Mouse (Mus musculus) thymus, postnatal 0 days (tissue): ENCODE data around the gene Fam76b. TPM values are rescaled to one million over a fixed set of nuclear protein-coding genes. Genes with fewer than 3 reads are reported as not detected.
A peak's percentile ranks its signal among the peaks of the same experiment; 100 is the strongest.

Experiments
- DNase-seq: peaks from one replicate; pipeline ENCODE4 v3.0.0-alpha.2; 2015; ENCODE audit warnings: low spot score
- polyA plus RNA-seq: library from polyadenylated mRNA; unstranded; fragments of >200 nt; fragmentation: Nextera tagmentation; extraction: Ambion mirVana; gene quantifications from 2 replicates; pipeline ENCODE4 v1.2.1, GENCODE M21; 2015

The Fam76b gene
- polyA plus RNA-seq, 1 experiment from 2014 or later = 29.6 TPM

DNA sequence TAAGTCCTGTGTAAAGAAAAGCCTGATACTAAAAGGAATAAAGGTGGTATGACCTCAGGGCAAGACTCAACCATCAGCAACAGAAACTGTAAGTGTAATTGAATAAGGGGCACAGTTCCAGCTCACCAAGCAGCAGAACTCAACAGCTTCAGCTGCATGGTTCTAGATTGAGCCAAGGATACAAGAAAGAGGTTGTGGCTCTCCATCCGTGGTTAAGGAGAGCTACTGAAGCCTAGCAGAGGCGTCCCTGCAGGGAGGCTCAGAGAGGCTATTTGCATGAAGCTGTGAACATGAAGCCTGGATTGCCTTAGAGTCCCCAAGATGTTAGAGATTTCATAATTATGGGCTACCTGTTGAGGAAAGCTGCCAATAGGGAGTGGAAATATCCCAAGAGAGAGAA lies 40.1 kb downstream of the Fam76b start:
- no peak for DNase-seq

DNA sequence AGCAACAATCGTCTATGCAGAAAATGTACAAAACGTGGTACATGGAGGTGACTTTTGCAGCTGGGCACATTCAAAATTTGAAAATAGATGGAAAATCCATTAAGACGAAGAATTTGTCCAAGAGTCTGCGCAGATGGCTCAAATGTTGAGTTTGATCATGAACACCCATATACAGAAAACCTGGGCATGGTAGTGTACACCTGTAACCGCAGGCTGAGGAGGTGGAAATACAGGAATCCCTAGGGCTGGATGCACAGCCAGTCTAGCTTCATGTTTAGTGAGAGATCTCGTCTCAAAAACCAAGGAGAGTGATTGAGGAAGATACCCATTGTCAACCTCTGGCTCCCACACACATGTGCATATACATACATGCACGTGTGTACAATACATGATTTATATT lies 44.1 kb downstream of the Fam76b start:
- no peak for DNase-seq

DNA sequence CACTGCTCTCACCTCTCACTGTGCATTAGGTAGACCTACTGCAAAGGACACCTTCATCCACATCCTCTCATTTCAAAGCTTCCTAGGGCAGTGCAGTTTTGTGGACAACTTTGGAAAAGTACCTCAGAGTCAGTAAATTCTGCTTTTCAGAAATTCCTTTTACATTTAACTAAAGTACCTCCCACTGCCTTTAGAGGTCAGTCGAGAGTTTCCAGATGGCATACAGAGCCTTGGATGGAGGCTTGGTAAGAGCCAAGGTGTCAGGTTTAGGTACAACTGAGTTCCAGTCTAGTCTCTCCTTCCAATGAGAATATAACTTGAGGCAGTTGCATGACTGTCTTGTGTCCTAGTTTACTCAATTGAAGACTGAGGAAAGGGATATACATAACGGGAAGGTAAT lies 46.8 kb downstream of the Fam76b start:
- peak; percentile 22 for DNase-seq

DNA sequence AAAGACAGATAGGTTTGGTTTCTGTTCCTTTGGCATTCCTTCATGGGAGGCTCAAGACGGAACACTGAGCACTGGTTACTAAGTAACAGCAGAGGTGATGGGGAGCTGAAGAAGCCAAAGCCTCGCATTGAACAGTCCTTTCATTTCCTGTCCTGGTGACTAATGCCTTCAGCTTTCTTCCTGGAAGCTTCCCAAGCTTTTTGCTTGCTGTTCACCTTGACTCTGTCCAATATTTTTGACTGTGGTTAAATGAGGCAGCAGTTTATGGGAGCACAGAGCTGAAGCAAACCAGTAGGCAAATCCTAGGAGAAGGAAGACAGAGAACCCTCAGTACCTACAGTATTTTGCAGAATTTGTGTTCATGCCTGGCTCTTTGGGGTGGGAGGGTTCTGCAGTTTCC lies 47.8 kb downstream of the Fam76b start:
- no peak for DNase-seq

DNA sequence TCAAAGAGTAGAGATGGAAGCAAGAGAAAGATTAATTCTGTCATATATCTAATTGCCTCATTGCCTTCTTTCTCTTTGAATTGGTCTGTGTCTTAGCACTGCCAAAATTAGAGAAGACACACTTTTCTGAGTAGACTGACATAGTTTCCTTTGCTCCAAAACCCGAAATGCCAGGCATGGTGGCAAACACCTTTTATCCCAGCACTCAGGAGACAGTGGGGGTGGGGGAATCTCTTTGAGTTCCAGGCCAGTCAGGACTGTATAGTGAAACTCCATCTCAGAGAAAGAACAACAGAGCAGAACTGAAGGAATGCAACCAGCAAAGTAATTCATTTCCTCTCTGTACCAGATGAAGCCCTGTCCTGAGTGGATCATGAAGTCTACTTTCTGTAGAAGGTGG lies 53.2 kb downstream of the Fam76b start:
- no peak for DNase-seq

DNA sequence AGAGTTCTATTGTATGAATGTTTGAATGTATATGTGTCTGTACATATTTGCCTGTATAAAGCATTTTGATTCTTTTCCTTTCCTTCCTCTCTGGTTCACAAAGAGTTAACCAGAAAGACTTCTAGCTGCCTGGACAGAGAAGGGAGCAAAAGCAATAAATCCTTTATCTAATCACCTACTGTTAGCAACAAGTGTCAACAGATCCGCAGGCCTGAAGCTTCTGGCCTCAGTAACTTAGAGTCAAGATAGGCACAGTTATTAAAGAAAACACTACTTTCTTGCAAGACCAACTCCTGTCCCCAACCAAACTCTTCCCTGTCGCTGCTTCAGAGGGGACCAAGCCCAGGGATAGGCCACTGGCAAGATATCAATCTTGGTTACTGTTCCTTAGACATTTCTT lies 55.0 kb downstream of the Fam76b start:
- DNase-seq = no peak

DNA sequence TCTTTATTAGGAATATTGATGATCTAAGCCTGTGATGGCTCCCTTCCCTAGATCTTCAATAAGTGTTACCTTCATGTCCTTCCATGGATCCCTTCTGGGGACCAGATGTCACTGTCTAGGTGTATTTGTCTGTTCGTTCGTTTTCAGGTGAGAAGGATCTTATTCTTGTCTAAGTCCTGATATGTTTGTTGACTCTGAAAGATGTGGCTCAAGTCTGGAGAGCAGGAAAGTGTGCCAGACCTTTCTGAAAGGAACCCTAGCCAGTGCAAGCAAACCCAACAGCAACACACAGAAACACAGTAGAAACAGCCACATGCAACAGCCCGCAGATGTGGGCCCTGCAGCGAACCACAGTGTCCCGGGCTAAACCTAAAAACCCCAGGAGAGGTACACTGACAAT lies 61.5 kb downstream of the Fam76b start:
- no peak for DNase-seq

DNA sequence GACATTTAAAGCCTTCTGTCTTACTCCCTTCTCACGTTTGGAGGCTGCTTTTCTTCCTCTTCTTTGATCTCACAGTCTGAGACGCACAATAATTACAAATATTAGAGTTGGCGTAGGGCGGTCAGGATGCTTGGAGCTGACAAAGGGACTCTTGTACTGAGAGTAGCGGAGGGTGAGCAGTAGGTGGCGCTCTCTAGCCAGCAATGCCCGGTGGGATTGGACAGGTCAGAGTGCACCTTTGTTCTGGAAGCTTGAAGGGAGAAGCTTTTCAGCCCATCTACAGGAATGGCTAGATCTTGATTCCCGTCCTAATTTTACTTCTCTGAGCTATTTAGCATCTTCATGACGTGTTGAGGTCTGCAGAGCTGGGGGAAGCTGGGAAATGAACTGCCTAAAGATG lies 62.1 kb downstream of the Fam76b start:
- DNase-seq = peak; percentile 36

DNA sequence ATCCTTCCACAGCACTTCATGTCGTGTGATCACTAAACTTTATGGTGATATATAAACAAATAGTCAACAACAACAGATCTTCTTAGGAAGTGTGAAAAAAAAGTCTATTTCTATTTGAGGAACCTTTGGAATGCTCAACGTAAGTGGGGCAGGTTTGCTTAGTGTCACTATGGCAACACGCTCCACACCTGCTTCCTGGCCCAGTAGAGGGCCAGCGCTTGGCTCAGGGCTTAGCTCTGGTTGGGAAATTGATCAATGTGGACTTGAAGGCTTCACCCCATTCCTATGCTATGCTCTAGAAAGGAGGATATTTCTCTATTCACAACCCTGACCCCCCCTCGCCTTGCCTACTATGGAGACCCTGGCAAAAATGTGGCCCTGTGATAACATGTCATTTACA lies 62.7 kb downstream of the Fam76b start:
- no peak for DNase-seq

DNA sequence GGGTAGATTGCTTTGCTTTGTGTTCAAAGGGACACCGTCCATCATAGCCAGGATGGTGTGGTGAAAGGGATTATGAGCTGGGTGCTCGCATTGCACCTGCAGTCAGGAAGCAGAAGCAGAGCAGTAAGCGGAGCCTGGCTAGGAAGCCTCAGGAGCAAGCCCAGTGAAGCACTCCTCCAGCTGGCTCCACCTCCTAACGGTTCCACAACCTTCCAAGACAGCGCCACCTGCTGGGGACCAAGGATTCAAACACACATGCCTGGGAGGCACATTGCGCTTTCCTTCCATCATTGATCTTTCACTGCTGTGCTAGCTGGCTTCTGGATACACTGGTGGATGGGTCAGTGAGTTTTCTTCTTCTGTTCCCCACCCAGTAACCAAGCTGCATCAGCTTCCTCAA lies 64.4 kb downstream of the Fam76b start:
- no peak for DNase-seq

DNA sequence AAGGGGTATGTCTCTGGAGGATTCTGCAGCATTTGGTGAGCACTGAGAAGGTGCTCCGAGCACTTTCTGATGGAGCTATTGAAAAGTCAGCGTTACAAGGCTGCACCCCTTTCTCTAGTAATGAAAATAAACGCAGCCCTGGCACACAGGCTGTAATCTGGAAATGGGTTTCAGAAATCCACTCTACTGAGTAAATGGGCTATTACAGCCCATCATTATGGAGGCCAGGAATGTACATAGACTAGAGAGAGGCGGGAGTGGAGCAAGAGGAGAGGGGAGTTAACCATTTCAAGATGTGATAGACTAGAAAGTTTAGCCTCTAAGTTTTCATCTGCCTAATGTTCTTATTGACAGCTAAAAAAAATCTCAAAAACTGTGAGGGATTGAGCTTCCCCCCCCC lies 65.5 kb downstream of the Fam76b start:
- no peak for DNase-seq

DNA sequence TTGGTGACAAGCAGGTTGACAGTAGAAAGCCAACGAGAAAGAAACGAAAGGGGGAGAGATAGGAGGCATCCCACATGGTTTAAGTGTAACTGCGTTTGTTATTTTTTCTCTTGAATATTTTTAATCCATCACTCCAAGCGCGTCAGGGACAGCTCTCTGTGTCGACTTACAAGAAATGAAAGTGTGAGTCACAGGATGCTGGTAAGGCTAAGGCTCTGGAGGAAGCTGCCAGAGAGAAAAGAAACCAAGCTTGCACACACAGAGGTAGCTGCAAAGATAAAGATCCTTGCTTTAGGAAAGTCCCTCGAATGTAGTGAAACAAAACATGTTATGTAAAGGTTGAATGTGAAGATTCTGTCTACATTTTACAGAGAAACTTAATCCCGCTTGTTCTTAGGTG lies 67.0 kb downstream of the Fam76b start:
- DNase-seq = no peak

DNA sequence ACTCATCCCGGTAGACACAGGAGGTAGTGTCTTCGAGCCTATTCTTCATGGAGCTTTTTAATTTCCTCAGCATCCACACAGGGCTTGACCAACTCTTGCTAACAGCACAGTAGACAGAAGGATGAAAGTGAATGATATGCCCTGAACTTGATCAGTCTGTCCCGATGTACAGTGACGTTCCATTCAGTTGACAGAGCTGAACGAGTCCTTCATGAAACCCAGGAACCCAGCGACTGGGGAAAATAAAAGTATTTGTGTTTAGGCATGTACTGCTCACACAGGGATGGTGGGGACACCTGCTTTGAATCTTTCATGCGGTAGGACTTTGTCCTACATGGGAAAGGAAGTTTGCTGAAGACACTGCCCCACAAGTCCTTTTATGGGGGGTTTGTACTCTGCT lies 67.4 kb downstream of the Fam76b start:
- DNase-seq = no peak

DNA sequence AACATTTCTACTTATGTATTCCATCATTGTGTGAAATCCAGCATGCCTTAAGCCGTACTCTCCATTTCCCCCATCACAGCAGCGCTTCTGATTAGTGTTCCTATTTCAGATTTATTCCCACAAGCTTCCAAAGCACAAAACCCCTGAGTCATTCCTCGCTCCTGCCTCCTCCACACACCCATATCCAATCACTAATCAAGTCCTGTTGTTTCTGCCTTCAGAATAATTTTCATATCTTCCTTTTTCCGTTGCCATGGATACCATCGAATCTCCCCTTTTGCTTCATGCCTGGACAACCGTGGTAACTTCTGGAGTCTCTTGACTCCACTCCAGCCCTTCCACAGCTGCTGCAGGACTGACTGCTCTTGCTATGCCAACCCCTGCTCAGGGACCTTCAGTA lies 68.5 kb downstream of the Fam76b start:
- DNase-seq = no peak

DNA sequence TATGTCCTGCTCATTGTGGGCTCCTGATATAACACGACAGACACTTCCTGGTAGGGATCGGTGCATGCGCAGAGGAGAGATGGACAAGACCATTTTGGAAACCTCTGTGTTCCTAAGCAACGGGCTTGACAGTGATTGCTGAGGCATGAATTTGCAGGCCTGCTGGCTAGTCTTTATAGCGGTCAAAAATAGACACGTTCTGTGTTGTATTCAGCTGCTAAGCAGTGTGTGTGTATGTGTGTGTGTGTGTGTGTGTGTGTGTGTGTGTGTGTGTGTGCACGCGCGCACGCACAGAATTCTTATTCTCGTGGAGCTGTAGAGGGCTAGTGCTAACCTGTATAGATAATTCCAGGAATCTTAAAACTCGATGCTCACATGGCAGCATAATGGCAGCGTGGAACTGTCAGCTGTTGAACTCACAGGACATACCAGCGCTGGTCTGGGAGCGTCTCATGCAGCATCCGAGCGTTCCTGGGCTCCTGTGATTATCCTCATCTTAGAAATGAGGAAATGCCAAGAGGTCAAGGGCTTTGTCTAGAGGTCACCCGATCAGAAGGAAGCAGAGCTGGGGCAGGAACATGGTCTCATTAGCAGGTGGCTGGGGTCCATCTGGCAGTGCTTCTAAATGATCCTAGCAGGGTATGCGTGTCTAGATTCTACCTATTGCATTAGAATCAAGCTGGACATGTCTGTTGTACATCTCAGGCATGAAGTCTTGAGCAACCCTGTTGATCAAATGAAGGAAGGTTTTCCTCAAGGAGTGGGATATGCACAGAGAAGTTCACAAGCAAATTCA lies 71.2 kb downstream of the Fam76b start:
- DNase-seq = no peak

DNA sequence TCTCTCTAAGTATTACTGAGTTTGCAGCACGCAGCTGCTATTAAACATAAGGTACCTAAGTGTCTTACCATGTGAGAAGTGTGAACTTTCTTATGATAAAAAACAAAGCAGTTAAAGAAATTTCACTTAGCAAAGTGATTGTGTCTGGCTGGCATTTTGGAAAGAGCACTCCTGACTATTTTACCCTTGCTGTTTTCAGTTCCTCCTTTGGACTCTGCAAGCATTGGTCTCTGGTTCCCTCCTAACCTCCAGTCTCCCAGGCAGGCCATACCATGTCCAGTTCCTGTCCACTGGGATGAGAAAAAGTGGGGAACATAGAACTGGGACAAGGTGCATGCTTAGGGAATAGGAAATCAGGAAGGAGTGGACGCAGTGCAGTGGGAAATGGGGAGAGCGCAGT lies 74.5 kb downstream of the Fam76b start:
- no peak for DNase-seq

DNA sequence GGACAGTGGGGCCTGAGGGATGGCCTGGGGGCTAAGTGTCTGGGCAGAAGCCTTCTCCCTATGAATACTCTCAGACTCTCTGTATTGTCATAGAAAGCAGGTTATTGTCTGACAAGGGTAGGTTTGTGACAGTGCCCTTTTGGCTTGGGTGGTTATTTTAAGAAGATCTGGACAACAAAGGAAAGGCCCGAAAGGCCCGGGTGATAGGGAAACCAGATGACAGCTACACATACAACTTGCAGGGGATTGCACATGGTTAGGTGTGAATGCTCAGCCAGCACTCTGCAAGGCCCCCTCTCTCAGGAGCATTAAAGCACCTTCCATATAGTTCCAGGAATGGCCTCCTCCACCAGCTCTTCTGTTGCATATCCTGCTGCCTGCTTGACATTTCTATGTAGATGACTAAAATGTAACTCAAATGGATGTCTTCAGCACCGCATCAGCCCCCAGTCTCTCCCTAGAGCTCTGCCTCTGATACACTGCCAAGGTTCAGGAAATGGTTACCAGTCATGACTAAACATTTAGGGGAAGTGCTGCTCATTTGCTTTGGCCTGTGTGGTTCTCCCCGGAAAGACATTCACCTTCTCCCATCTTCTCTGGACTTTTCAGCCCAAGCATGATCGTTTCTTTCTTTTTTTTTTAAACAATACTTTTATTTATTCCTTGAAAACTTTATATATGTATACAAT lies 76.7 kb downstream of the Fam76b start:
- no peak for DNase-seq

Other genes with a start within 250 kb of the Fam76b start
- 54.9 and 56.8 TPM in 2 replicates for gene Mtmr2, start 79.3 kb upstream of the Fam76b start, polyA plus RNA-seq
- gene Cep57, start 609 bp upstream of the Fam76b start, polyA plus RNA-seq = 73.7 and 80.5 TPM in 2 replicates